Comparison of ENCODE assay signal across 30 mouse cellular contexts in genomic region chr6:86398986-86399385, GRCm38 (mm10). TPM values are rescaled to one million over a fixed set of nuclear protein-coding genes. Genes with fewer than 3 reads are reported as not detected.
"Had no signal": no experiment of that assay in that cellular context is flagged by ENCODE, and none has a peak within 500 bp of the region (broad histone marks: within the 10 kb centered on the region; RNA-seq: fewer than 3 reads in every experiment).

No protein-coding gene starts in this region.

- H3K27me3 ChIP-seq: hindbrain, embryonic 12.5 days; kidney, embryonic 15.5 days; liver, embryonic 13.5 days had no signal

- ATAC-seq: hindbrain, embryonic 16.5 days; intestine, embryonic 16.5 days; liver, postnatal 0 days had no signal

- H3K4me3 ChIP-seq: hindbrain, embryonic 12.5 days; kidney, embryonic 15.5 days; left cerebral cortex, adult 2 months; limb, embryonic 10.5 days; limb, embryonic 12.5 days; liver, embryonic 13.5 days; liver, embryonic 15.5 days had no signal

- DNase-seq: gastrocnemius, postnatal 14 days; gastrocnemius, postnatal 36 days; heart, adult 18-20 months; heart, postnatal 10 days; kidney, adult 11 months; kidney, adult 2 months; kidney, adult 9 months; kidney, postnatal 14 days; kidney, postnatal 36 days; layer of hippocampus, adult 9-11 months; liver; liver, embryonic 13.5 days; liver, postnatal 0 days had no signal

- H3K27ac ChIP-seq: hindbrain, embryonic 12.5 days; hindbrain, embryonic 14.5 days; kidney, embryonic 15.5 days; kidney, postnatal 0 days; left cerebral cortex, adult 2 months; limb, embryonic 10.5 days; limb, embryonic 12.5 days; liver, embryonic 13.5 days; liver, embryonic 15.5 days had no signal

- H3K9me3 ChIP-seq: hindbrain, embryonic 12.5 days; kidney, embryonic 15.5 days; limb, embryonic 10.5 days; limb, embryonic 12.5 days; liver, embryonic 13.5 days; liver, embryonic 15.5 days had no signal

- H3K36me3 ChIP-seq: hindbrain, embryonic 12.5 days had no signal

- H3K4me2 ChIP-seq: heart, embryonic 11.5 days; hindbrain, embryonic 12.5 days; hindbrain, embryonic 14.5 days; kidney, embryonic 15.5 days; limb, embryonic 12.5 days; liver, embryonic 11.5 days; liver, embryonic 13.5 days; liver, embryonic 15.5 days had no signal

- H3K9ac ChIP-seq: hindbrain, embryonic 12.5 days; hindbrain, embryonic 14.5 days; kidney, embryonic 15.5 days; limb, embryonic 12.5 days; liver, embryonic 13.5 days; liver, embryonic 15.5 days; liver, postnatal 0 days had no signal

RNA-seq across cellular contexts. Expression of gene Gm44790, which starts 27.5 kb away (rescaled TPM):
- total RNA-seq: gastrocnemius, adult 18-20 months; heart, adult 18-20 months; hematopoietic stem cell, adult 5-6 weeks; left cerebral cortex, adult 2 months; left cerebral cortex, postnatal 36 days had no signal
- polyA plus RNA-seq: heart, embryonic 11.5 days; heart, embryonic 14.5 days; hindbrain, embryonic 12.5 days; hindbrain, embryonic 14.5 days; hindbrain, embryonic 16.5 days; intestine, embryonic 14.5 days; intestine, embryonic 16.5 days; kidney, postnatal 0 days; limb, embryonic 10.5 days; limb, embryonic 12.5 days; liver, embryonic 11.5 days; liver, embryonic 13.5 days; liver, embryonic 15.5 days; liver, postnatal 0 days had no signal
